Mouse (Mus musculus) hindbrain, embryonic 14.5 days (tissue): Measurements from ENCODE around the gene Gm17693. TPM values are rescaled to one million over a fixed set of nuclear protein-coding genes. Genes with fewer than 3 reads are reported as not detected.
"Not testable (repeated sequence)": the region's sequence is repeated elsewhere in the genome, so short reads cannot be mapped to it uniquely, and the experiment has no call there.

Source experiments
- ATAC-seq: fragments of 200-750 bp; cut with Nextera tagmentation; 2 replicates; pipeline ENCODE4 v1.8.0; 2017; ENCODE audit warnings: moderate number of reproducible peaks, mild to moderate bottlenecking, moderate TSS enrichment, moderate library complexity; ENCODE audit not compliant: low FRiP score
- DNase-seq: peaks from one replicate; pipeline ENCODE4 v3.0.0-alpha.2; 2015; ENCODE audit warnings: low spot score
- H3K27ac ChIP-seq: fragments of 300-500 bp; sonication (generic); 2 replicates; pipeline ENCODE4 v1.5.1; 2014; ENCODE audit warnings: mild to moderate bottlenecking, moderate library complexity
- H3K27me3 ChIP-seq: fragments of 300-500 bp; sonication (generic); 2 replicates; pipeline ENCODE4 v1.6.1; 2014; ENCODE audit warnings: mild to moderate bottlenecking, low read length, mixed read lengths; ENCODE audit not compliant: control insufficient read depth, insufficient read depth
- H3K36me3 ChIP-seq: fragments of 300-500 bp; sonication (generic); replicated peaks from 2 replicates; pipeline ENCODE4 v1.6.1; 2014; ENCODE audit not compliant: control insufficient read depth, insufficient read depth
- H3K4me1 ChIP-seq: fragments of 300-500 bp; sonication (generic); replicated peaks from 2 replicates; pipeline ENCODE4 v1.6.1; 2014; ENCODE audit warnings: antibody characterized with exemption, low read length, mixed read lengths; ENCODE audit not compliant: control insufficient read depth, insufficient read depth
- H3K4me2 ChIP-seq: fragments of 300-500 bp; sonication (generic); replicated peaks from 2 replicates; pipeline ENCODE4 v1.6.1; 2014; ENCODE audit warnings: mild to moderate bottlenecking, moderate library complexity
- H3K4me3 ChIP-seq: fragments of 300-500 bp; sonication (generic); replicated peaks from 2 replicates; pipeline ENCODE4 v1.5.1; 2014; ENCODE audit warnings: mild to moderate bottlenecking, low read length
- H3K9ac ChIP-seq: fragments of 300-500 bp; sonication (generic); 2 replicates; pipeline ENCODE4 v1.6.1; 2014
- H3K9me3 ChIP-seq: fragments of 300-500 bp; sonication (generic); 2 replicates; pipeline ENCODE4 v1.6.1; 2016; ENCODE audit warnings: low read length; ENCODE audit not compliant: control insufficient read depth
- WGBS: fragments of 180-500 bp; shearing (Covaris S2); extraction: QIAGEN DNeasy Blood & Tissue Kit; methylation state at CpG from one replicate; pipeline ENCODE4 v1.1.7; 2014; 5-methylcytosine and 5-hydroxymethylcytosine counted together
- polyA plus RNA-seq: library from polyadenylated mRNA; unstranded; fragments of >200 nt; fragmentation: Nextera tagmentation; extraction: Ambion mirVana; gene quantifications from 2 replicates; pipeline ENCODE4 v1.2.1, GENCODE M21; 2014

The Gm17693 gene
- not detected in 2 replicates for polyA plus RNA-seq

GRCm38 (mm10) chrX:125705144-125705543 is at the start of gene Gm17693:
Gene Gm17693 (plus strand): TSS chrX:125705444.
- whole genome bisulfite sequencing, result no CpG with 5 or more reads among the region's 4 CpGs
- not testable (repeated sequence) for H3K4me1 ChIP-seq, H3K9me3 ChIP-seq, H3K4me3 ChIP-seq, H3K4me2 ChIP-seq, H3K36me3 ChIP-seq, H3K9ac ChIP-seq, ATAC-seq, H3K27ac ChIP-seq, DNase-seq, H3K27me3 ChIP-seq
